In genomic region chr3:108900681-108901080, GRCm38 (mm10) we compare ENCODE assay signal across 31 mouse cellular contexts. TPM values are rescaled to one million over a fixed set of nuclear protein-coding genes. Genes with fewer than 3 reads are reported as not detected.
A peak's percentile ranks its signal among the peaks of the same experiment; 100 is the strongest.
DNase-seq lines count a peak whose midpoint lies in the region; ATAC-seq and TF ChIP-seq lines count a peak whose summit lies in the region.
"Had no signal": no experiment of that assay in that cellular context is flagged by ENCODE, and none has a peak within 500 bp of the region (broad histone marks: within the 10 kb centered on the region; RNA-seq: fewer than 3 reads in every experiment).

No protein-coding gene starts in this region.

- H3K36me3 ChIP-seq in myocyte (ENCODE audit: control insufficient read depth, insufficient read depth): peaks cover 50% of the 10 kb centered on the region

- no peak overlapping the region for H3K4me3 ChIP-seq in myocyte
- H3K4me3 ChIP-seq: embryonic facial prominence, embryonic 15.5 days; heart, adult 2 months; left cerebral cortex, adult 2 months; lung, embryonic 15.5 days; midbrain, embryonic 10.5 days had no signal

- no peaks in the 10 kb centered on the region for H3K27me3 ChIP-seq in myocyte (ENCODE audit: control insufficient read depth, insufficient read depth, insufficient read length)
- H3K27me3 ChIP-seq: embryonic facial prominence, embryonic 15.5 days; lung, embryonic 15.5 days had no signal

- no peak overlapping the region for H3K4me2 ChIP-seq in myocyte (ENCODE audit: low read depth)
- H3K4me2 ChIP-seq: embryonic facial prominence, embryonic 15.5 days; lung, embryonic 15.5 days had no signal

- TF ChIP-seq POLR2A in myocyte (IDR thresholded peaks at IDR 0.05; ENCODE audit: insufficient read length, low read depth): no peak

- peak; percentile 36 to 46 for DNase-seq in heart, adult 18-20 months
- DNase-seq in heart, adult 8-10 months (ENCODE audit: low spot score): no peak
- DNase-seq in 3T3-L1 (ENCODE audit: low read depth, low spot score) (peak; percentile 20), NIH3T3 (ENCODE audit: low read depth) (peak; percentile 6)
- no peak for DNase-seq in layer of hippocampus, adult 18-20 months (ENCODE audit: low spot score in 2 of 2)
- DNase-seq: adrenal gland, postnatal 10 days; cerebellum, adult 9-10 months; forebrain, postnatal 0 days; kidney, adult 11 months; kidney, postnatal 4 days; right cerebral cortex, adult 18-20 months; right cerebral cortex, postnatal 4 days; thymus, postnatal 14 days had no signal

- no peaks in the 10 kb centered on the region for H3K79me2 ChIP-seq in myocyte (ENCODE audit: control insufficient read depth, insufficient read depth)

- no peak overlapping the region for H3ac ChIP-seq in myocyte (ENCODE audit: control insufficient read depth, insufficient read length)

- no peak for ATAC-seq in erythroid progenitor cell, adult 5-6 weeks (replicated peaks; ENCODE audit: low FRiP score, poor library complexity, severe bottlenecking)
- ATAC-seq: forebrain, postnatal 0 days; hindbrain, postnatal 0 days; midbrain, embryonic 16.5 days had no signal

TF ChIP-seq in myocyte, 11 proteins besides CTCF, POLR2A, EP300 and RAD21:
- TF ChIP-seq CEBPB (IDR thresholded peaks at IDR 0.05; ENCODE audit: insufficient read depth, poor library complexity, severe bottlenecking): no peak
- TF ChIP-seq POLR2AphosphoS2 (IDR thresholded peaks at IDR 0.05; ENCODE audit: insufficient read length, low read depth): peak; percentile 39

RNA-seq across cellular contexts. Expression of gene Prpf38b, which starts 10.8 kb away (rescaled TPM):
- total RNA-seq in heart, adult 18-20 months (2021): 10 to 100 TPM; 16.7 to 19.3 TPM
- 10 to 100 TPM; 14.1 to 18.6 (median 17.4) TPM for total RNA-seq in heart, adult 8-10 months (2022)
- polyA plus RNA-seq in myocyte (2012; fragmentation: generic; extraction: Trizol): 19.0 TPM
- total RNA-seq in erythroid progenitor cell, adult 5-6 weeks (2015; ENCODE audit: low replicate concordance): 106 and 128 TPM in 2 replicates
- 197 and 285 TPM in 2 replicates for total RNA-seq in erythroid progenitor cell, adult 5-6 weeks (2017; ENCODE audit: low replicate concordance)
- 10 to 100 TPM; 44.4 to 50.6 TPM for total RNA-seq in layer of hippocampus, adult 18-20 months (2021)

RNA-seq across cellular contexts. Expression of gene Fndc7, which starts 10.9 kb away (rescaled TPM):
- under 1 TPM; 0.07 to 0.18 TPM for total RNA-seq in heart, adult 18-20 months (2021)
- total RNA-seq in heart, adult 8-10 months (2022): under 1 TPM in 1 of 4 experiments, not detected in 3; 0.06 TPM
- polyA plus RNA-seq in myocyte (2012; fragmentation: generic; extraction: Trizol): 0.26 TPM
- total RNA-seq in erythroid progenitor cell, adult 5-6 weeks (2015; ENCODE audit: low replicate concordance): not detected in 2 replicates
- not detected in 2 replicates for total RNA-seq in erythroid progenitor cell, adult 5-6 weeks (2017; ENCODE audit: low replicate concordance)
- total RNA-seq in layer of hippocampus, adult 18-20 months (2021): under 1 TPM in 1 of 2 experiments, not detected in 1; 0.10 TPM
- total RNA-seq: left cerebral cortex, postnatal 36 days had no signal
- polyA plus RNA-seq: forebrain, postnatal 0 days; heart, postnatal 0 days; hindbrain, embryonic 11.5 days; kidney, embryonic 16.5 days; liver, embryonic 14.5 days had no signal

RNA-seq across cellular contexts. Expression of gene Henmt1, which starts 39.0 kb away (rescaled TPM):
- not detected for total RNA-seq in heart, adult 18-20 months (2021)
- not detected for total RNA-seq in heart, adult 8-10 months (2022)
- polyA plus RNA-seq in myocyte (2012; fragmentation: generic; extraction: Trizol): not detected
- not detected in 2 replicates for total RNA-seq in erythroid progenitor cell, adult 5-6 weeks (2015; ENCODE audit: low replicate concordance)
- total RNA-seq in erythroid progenitor cell, adult 5-6 weeks (2017; ENCODE audit: low replicate concordance): not detected in 2 replicates
- total RNA-seq in layer of hippocampus, adult 18-20 months (2021): 1 to 10 TPM; 1.6 to 2.5 TPM
- total RNA-seq: adrenal gland, postnatal 10 days; common myeloid progenitor, adult 5-6 weeks; heart, adult 2 months had no signal
- polyA plus RNA-seq: heart, adult 2 months; heart, postnatal 0 days had no signal

RNA-seq across cellular contexts. Expression of gene Gm9857, which starts 39.6 kb away (rescaled TPM):
- not detected for total RNA-seq in heart, adult 18-20 months (2021)
- total RNA-seq in heart, adult 8-10 months (2022): not detected
- not detected for polyA plus RNA-seq in myocyte (2012; fragmentation: generic; extraction: Trizol)
- total RNA-seq in erythroid progenitor cell, adult 5-6 weeks (2015; ENCODE audit: low replicate concordance): not detected in 2 replicates
- total RNA-seq in erythroid progenitor cell, adult 5-6 weeks (2017; ENCODE audit: low replicate concordance): not detected in 2 replicates
- not detected for total RNA-seq in layer of hippocampus, adult 18-20 months (2021)
- total RNA-seq: adrenal gland, postnatal 10 days; common myeloid progenitor, adult 5-6 weeks; forebrain, postnatal 0 days; heart, adult 2 months; hindbrain, postnatal 0 days; layer of hippocampus, postnatal 10 days; left cerebral cortex, adult 2 months; left cerebral cortex, postnatal 36 days had no signal
- polyA plus RNA-seq: C2C12; forebrain, postnatal 0 days; heart, adult 2 months; heart, postnatal 0 days; kidney, embryonic 16.5 days; liver, embryonic 14.5 days; lung, embryonic 15.5 days; midbrain, embryonic 10.5 days; midbrain, embryonic 16.5 days; neural tube, embryonic 14.5 days had no signal

Comparison
In these comparisons a context has a peak if more than half of its experiments do, and no peak if none do; other contexts are left out.
1. DNase-seq: peak in heart, adult 18-20 months (2 of 2), 3T3-L1 (single experiment) and NIH3T3 (single experiment); none in heart, adult 8-10 months (single experiment) and layer of hippocampus, adult 18-20 months (0 of 2).